9 mouse cellular contexts compared by ENCODE assay signal in genomic region chr2:73059550-73060258, GRCm38 (mm10).
DNase-seq lines count a peak whose midpoint lies in the region; ATAC-seq and TF ChIP-seq lines count a peak whose summit lies in the region.
"Had no signal": no experiment of that assay in that cellular context is flagged by ENCODE, and none has a peak within 500 bp of the region (broad histone marks: within the 10 kb centered on the region; RNA-seq: fewer than 3 reads in every experiment).

No protein-coding gene starts in this region.

- intact Hi-C loops in left cerebral cortex, postnatal 14 days (cut with DNase I): no loop called here

- H3K9me3 ChIP-seq in CH12.LX (replicated peaks; ENCODE audit: low read length): peaks cover 2% of the 10 kb centered on the region
- H3K9me3 ChIP-seq in heart, embryonic 14.5 days (ENCODE audit: control insufficient read depth, low read length): no peaks in the 10 kb centered on the region
- H3K9me3 ChIP-seq: embryonic facial prominence, embryonic 12.5 days had no signal

- in situ Hi-C loops in CH12.LX (cut with MboI; ENCODE audit: low pct_ligation_motif_present, low pct_unique_long_range_greater_than_20kb, low sequenced_read_pairs): loop anchor here (5.0 to 10.0 kb wide), 2 partner anchors 87 to 325 kb away; no protein-coding TSS in a partner anchor

- peak in 1 of 2 experiments; percentile 58; a peak in 2 of 4 replicates for TF ChIP-seq CTCF in CH12.LX (conservative IDR thresholded peaks at IDR 0.05 in 1 of 2, IDR thresholded peaks at IDR 0.05 in 1 of 2; ENCODE audit: low read depth in 2 of 2, low read length in 2 of 2)

- 0 out of 2 replicates have a peak overlapping the region, but pooled peaks have one; percentile 7 for H3K9ac ChIP-seq in CH12.LX (ENCODE audit: insufficient read depth, low read depth)
- H3K9ac ChIP-seq in heart, embryonic 14.5 days (ENCODE audit: low read length): no peak overlapping the region; the same call in 1 of the 2 replicates
- H3K9ac ChIP-seq: embryonic facial prominence, embryonic 12.5 days had no signal

- no peak for TF ChIP-seq EP300 in CH12.LX (IDR thresholded peaks at IDR 0.05; ENCODE audit: low read length)

- H3K36me3 ChIP-seq in CH12.LX (replicated peaks in 1 of 2; ENCODE audit: control insufficient read depth in 1 of 2, insufficient read depth in 1 of 2, low read length in 1 of 2): no peaks in the 10 kb centered on the region
- H3K36me3 ChIP-seq in heart, embryonic 14.5 days (ENCODE audit: control insufficient read depth, insufficient read depth, low read length): no peaks in the 10 kb centered on the region
- H3K36me3 ChIP-seq: embryonic facial prominence, embryonic 12.5 days had no signal

- no peaks in the 10 kb centered on the region for H3K27me3 ChIP-seq in CH12.LX (replicated peaks)
- H3K27me3 ChIP-seq in heart, embryonic 14.5 days (ENCODE audit: control insufficient read depth, insufficient read depth, low read length): no peaks in the 10 kb centered on the region
- H3K27me3 ChIP-seq: embryonic facial prominence, embryonic 12.5 days had no signal

- TF ChIP-seq RAD21 in CH12.LX (IDR thresholded peaks at IDR 0.05; ENCODE audit: low read depth, low read length): peak; percentile 54

- 15% methylated on average over 12 of the region's 12 CpGs for WGBS in heart, embryonic 14.5 days

- H3K27ac ChIP-seq in CH12.LX (ENCODE audit: insufficient read depth, low read depth): no peak overlapping the region
- H3K27ac ChIP-seq in heart, embryonic 14.5 days (replicated peaks in 1 of 2; ENCODE audit: control insufficient read depth in 1 of 2, insufficient read depth in 1 of 2, low read depth in 2 of 2, low read length in 2 of 2): peak overlapping the region; percentile 15 to 45; a peak in 1 of 4 replicates
- H3K27ac ChIP-seq: embryonic facial prominence, embryonic 12.5 days had no signal

- DNase-seq in kidney, adult 9 months: peak; percentile 41
- DNase-seq in kidney, adult 11 months: no peak
- no peak for DNase-seq in CH12.LX (ENCODE audit: extremely low read depth)
- peak; percentile 44 for DNase-seq in brain, adult 2 months (ENCODE audit: low read depth, low spot score)
- peak; percentile 65 for DNase-seq in lung, postnatal 14 days
- no peak for DNase-seq in left cerebral cortex, adult 8-10 months (ENCODE audit: low spot score in 2 of 2)
- no peak for DNase-seq in left cerebral cortex, postnatal 14 days (ENCODE audit: low spot score in 2 of 2)

- H3K4me3 ChIP-seq in CH12.LX (replicated peaks in 1 of 3; ENCODE audit: low read depth in 2 of 3, low read length in 2 of 3, poor library complexity in 1 of 3): no peak overlapping the region
- H3K4me3 ChIP-seq in heart, embryonic 14.5 days (ENCODE audit: control insufficient read depth in 1 of 2, insufficient read depth in 1 of 2, low read depth in 1 of 2, low read length in 2 of 2): no peak overlapping the region
- H3K4me3 ChIP-seq: embryonic facial prominence, embryonic 12.5 days had no signal

- peak overlapping the region; percentile 16 for H3K4me2 ChIP-seq in CH12.LX (ENCODE audit: insufficient read depth, low read depth, poor library complexity, severe bottlenecking)
- H3K4me2 ChIP-seq in heart, embryonic 14.5 days (ENCODE audit: low read length): peak overlapping the region; percentile 40
- H3K4me2 ChIP-seq: embryonic facial prominence, embryonic 12.5 days had no signal

- no peak for TF ChIP-seq POLR2A in CH12.LX (IDR thresholded peaks at IDR 0.05; ENCODE audit: low read depth, low read length)

- no peaks in the 10 kb centered on the region for H3K79me2 ChIP-seq in CH12.LX (replicated peaks; ENCODE audit: control insufficient read depth, extremely low read depth, insufficient read depth, poor library complexity, severe bottlenecking)

- dilution Hi-C loops in CH12.LX (cut with MboI; ENCODE audit: extremely low pct_ligation_motif_present, extremely low pct_unique_long_range_greater_than_20kb, low sequenced_read_pairs): no loop called here

- peaks cover 10 to 42% of the 10 kb centered on the region in 2 experiments for H3K4me1 ChIP-seq in CH12.LX (ENCODE audit: control insufficient read depth in 1 of 2, insufficient read depth in 2 of 2)
- peaks cover 5 to 7% of the 10 kb centered on the region in 2 experiments for H3K4me1 ChIP-seq in heart, embryonic 14.5 days (ENCODE audit: control insufficient read depth in 2 of 2, insufficient read depth in 2 of 2, low read length in 2 of 2)
- H3K4me1 ChIP-seq: embryonic facial prominence, embryonic 12.5 days had no signal

- peak; percentile 13; the same call in 1 of the 2 replicates for ATAC-seq in heart, embryonic 14.5 days (ENCODE audit: insufficient number of reproducible peaks, insufficient read depth, low FRiP score, low read depth)

TF ChIP-seq in CH12.LX, 34 proteins besides CTCF, POLR2A, EP300 and RAD21:
- TF ChIP-seq POLR2AphosphoS2 (IDR thresholded peaks at IDR 0.05; ENCODE audit: low read depth, low read length) (no peak), SMC3 (IDR thresholded peaks at IDR 0.05; ENCODE audit: low read depth, low read length) (peak; percentile 64), TCF12 (IDR thresholded peaks at IDR 0.05; ENCODE audit: low read depth, low read length) (peak; percentile 25; the same call in 1 of the 2 replicates)

Comparison
In these comparisons a context has a peak if more than half of its experiments do, and no peak if none do; other contexts are left out.
1. DNase-seq: peak in kidney, adult 9 months (single experiment), brain, adult 2 months (single experiment) and lung, postnatal 14 days (single experiment); none in kidney, adult 11 months (single experiment), CH12.LX (single experiment), left cerebral cortex, adult 8-10 months (0 of 2) and left cerebral cortex, postnatal 14 days (0 of 2).